In genomic region chr6:117202856-117203400, GRCm38 (mm10) we compare ENCODE assay signal across 25 mouse cellular contexts. TPM values are rescaled to one million over a fixed set of nuclear protein-coding genes. Genes with fewer than 3 reads are reported as not detected.
DNase-seq lines count a peak whose midpoint lies in the region; ATAC-seq lines count a peak whose summit lies in the region.
"Had no signal": no experiment of that assay in that cellular context is flagged by ENCODE, and none has a peak within 500 bp of the region (broad histone marks: within the 10 kb centered on the region; RNA-seq: fewer than 3 reads in every experiment).

No protein-coding gene starts in this region.

- H3K9ac ChIP-seq in lung, embryonic 15.5 days = no peak overlapping the region
- no peak overlapping the region for H3K9ac ChIP-seq in forebrain, embryonic 15.5 days (replicated peaks)
- H3K9ac ChIP-seq: embryonic facial prominence, embryonic 12.5 days; embryonic facial prominence, embryonic 15.5 days; heart, embryonic 13.5 days; hindbrain, embryonic 12.5 days; hindbrain, embryonic 15.5 days had no signal

- DNase-seq in adrenal gland, postnatal 36 days = peak; percentile 1 to 19
- DNase-seq in adrenal gland, postnatal 25 days = no peak
- DNase-seq in lung, postnatal 10 days = no peak
- peak; percentile 78 for DNase-seq in Muller cell, postnatal 12 days (ENCODE audit: inconsistent ontology term)
- DNase-seq in cerebellum, adult 11 months = no peak
- DNase-seq: B cell, adult 2 months; cerebellum, adult 18-20 months; cerebellum, adult 9-10 months; cerebellum, postnatal 14 days; heart, adult 2 months; heart, postnatal 14 days; kidney, adult 2 months had no signal

- no peak overlapping the region for H3K4me3 ChIP-seq in lung, embryonic 15.5 days
- no peak overlapping the region for H3K4me3 ChIP-seq in forebrain, embryonic 15.5 days
- H3K4me3 ChIP-seq: embryonic facial prominence, embryonic 12.5 days; embryonic facial prominence, embryonic 15.5 days; heart, adult 2 months; heart, embryonic 10.5 days; heart, embryonic 13.5 days; hindbrain, embryonic 12.5 days; hindbrain, embryonic 15.5 days had no signal

- peaks cover 40% of the 10 kb centered on the region for H3K4me1 ChIP-seq in lung, embryonic 15.5 days
- no peaks in the 10 kb centered on the region for H3K4me1 ChIP-seq in forebrain, embryonic 15.5 days
- H3K4me1 ChIP-seq: embryonic facial prominence, embryonic 15.5 days; hindbrain, embryonic 12.5 days; hindbrain, embryonic 15.5 days had no signal

- H3K36me3 ChIP-seq in lung, embryonic 15.5 days = no peaks in the 10 kb centered on the region
- no peaks in the 10 kb centered on the region for H3K36me3 ChIP-seq in forebrain, embryonic 15.5 days
- H3K36me3 ChIP-seq: embryonic facial prominence, embryonic 12.5 days; embryonic facial prominence, embryonic 15.5 days; G1E; heart, embryonic 10.5 days; heart, embryonic 13.5 days; hindbrain, embryonic 12.5 days; hindbrain, embryonic 15.5 days had no signal

- no peaks in the 10 kb centered on the region for H3K9me3 ChIP-seq in lung, embryonic 15.5 days
- no peaks in the 10 kb centered on the region for H3K9me3 ChIP-seq in forebrain, embryonic 15.5 days
- H3K9me3 ChIP-seq: embryonic facial prominence, embryonic 12.5 days; embryonic facial prominence, embryonic 15.5 days; heart, embryonic 10.5 days; heart, embryonic 13.5 days; hindbrain, embryonic 12.5 days; hindbrain, embryonic 15.5 days had no signal

- WGBS in lung, embryonic 15.5 days = 42% methylated on average over 2 of the region's 2 CpGs
- 76% methylated on average over 2 of the region's 2 CpGs for WGBS in forebrain, embryonic 15.5 days

- H3K27me3 ChIP-seq in lung, embryonic 15.5 days = no peaks in the 10 kb centered on the region
- no peaks in the 10 kb centered on the region for H3K27me3 ChIP-seq in forebrain, embryonic 15.5 days
- H3K27me3 ChIP-seq: CH12.LX; embryonic facial prominence, embryonic 12.5 days; hindbrain, embryonic 12.5 days; hindbrain, embryonic 15.5 days had no signal

- H3K4me2 ChIP-seq in lung, embryonic 15.5 days = no peak overlapping the region
- H3K4me2 ChIP-seq in forebrain, embryonic 15.5 days (replicated peaks) = no peak overlapping the region
- H3K4me2 ChIP-seq: embryonic facial prominence, embryonic 12.5 days; embryonic facial prominence, embryonic 15.5 days; heart, embryonic 13.5 days; hindbrain, embryonic 12.5 days; hindbrain, embryonic 15.5 days had no signal

- ATAC-seq in lung, embryonic 15.5 days (ENCODE audit: borderline replicate concordance, extremely low read depth, low FRiP score, low TSS enrichment) = no peak
- ATAC-seq in forebrain, embryonic 15.5 days (replicated peaks) = no peak
- ATAC-seq: activated CD4-positive, CD25-positive, alpha-beta regulatory T cell, adult 4 months; forebrain, embryonic 14.5 days; intestine, postnatal 0 days had no signal

- H3K27ac ChIP-seq in lung, embryonic 15.5 days = 0 out of 2 replicates have a peak overlapping the region, but pooled peaks have one; percentile 15
- no peak overlapping the region for H3K27ac ChIP-seq in forebrain, embryonic 15.5 days (replicated peaks)
- H3K27ac ChIP-seq: embryonic facial prominence, embryonic 12.5 days; embryonic facial prominence, embryonic 15.5 days; heart, adult 2 months; heart, embryonic 10.5 days; heart, embryonic 13.5 days; hindbrain, embryonic 12.5 days; hindbrain, embryonic 15.5 days had no signal

RNA-seq across cellular contexts. Expression of gene Cxcl12, which starts 34.6 kb away (rescaled TPM):
- total RNA-seq in adrenal gland, postnatal 36 days (2021) = 10 to 100 TPM; 44.6 to 48.6 TPM
- 41.3 and 44.5 TPM in 2 replicates for total RNA-seq in adrenal gland, postnatal 25 days (2021)
- polyA plus RNA-seq in lung, embryonic 15.5 days (2015; fragmentation: Nextera tagmentation; extraction: Ambion mirVana) = 112 and 113 TPM in 2 replicates
- 58.6 and 62.7 TPM in 2 replicates for polyA plus RNA-seq in forebrain, embryonic 15.5 days (2015; fragmentation: Nextera tagmentation; extraction: Ambion mirVana)
- total RNA-seq: CH12.LX had no signal
- polyA plus RNA-seq: activated CD4-positive, CD25-positive, alpha-beta regulatory T cell, adult 4 months; G1E had no signal

Comparison
In these comparisons a context has a peak if more than half of its experiments do, and no peak if none do; other contexts are left out.
1. DNase-seq: peak in adrenal gland, postnatal 36 days (2 of 2) and Muller cell, postnatal 12 days (single experiment); none in adrenal gland, postnatal 25 days (single experiment), lung, postnatal 10 days (single experiment) and cerebellum, adult 11 months (single experiment).